Mouse (Mus musculus) limb, embryonic 14.5 days (tissue): ENCODE measurements at regions not wholly inside any gene's neighbourhood (a gene's known extent, or its start where the extent isn't known, plus 50 kb on each side); places are given as distances from the start of the nearest gene placed in this dataset.

Experiments
- ATAC-seq: fragments of 200-750 bp; cut with Nextera tagmentation; 2 replicates; pipeline ENCODE4 v1.8.0; 2017; ENCODE audit warnings: low read depth, moderate number of reproducible peaks, moderate TSS enrichment; ENCODE audit not compliant: low FRiP score
- DNase-seq: peaks from one replicate; pipeline ENCODE4 v3.0.0-alpha.2; 2015; ENCODE audit warnings: low spot score
- H3K27ac ChIP-seq: fragments of 300-500 bp; sonication (generic); replicated peaks from 2 replicates; pipeline ENCODE4 v1.5.1; 2014; ENCODE audit warnings: low read depth, mild to moderate bottlenecking, low read length, moderate library complexity, mixed read lengths
- H3K27me3 ChIP-seq: fragments of 300-500 bp; sonication (generic); 2 replicates; pipeline ENCODE4 v1.6.1; 2014; ENCODE audit warnings: low read length, mixed read lengths; ENCODE audit not compliant: control insufficient read depth, insufficient read depth
- H3K36me3 ChIP-seq: fragments of 300-500 bp; sonication (generic); 2 replicates; pipeline ENCODE4 v1.6.1; 2014; ENCODE audit warnings: mild to moderate bottlenecking, low read length, moderate library complexity, mixed read lengths; ENCODE audit not compliant: control insufficient read depth, insufficient read depth
- H3K4me1 ChIP-seq: fragments of 300-500 bp; sonication (generic); 2 replicates; pipeline ENCODE4 v1.6.1; 2014; ENCODE audit warnings: antibody characterized with exemption, low read length, mixed read lengths; ENCODE audit not compliant: control insufficient read depth, insufficient read depth
- H3K4me2 ChIP-seq: fragments of 300-500 bp; sonication (generic); replicated peaks from 2 replicates; pipeline ENCODE4 v1.6.1; 2014; ENCODE audit warnings: low read depth, mild to moderate bottlenecking, low read length, moderate library complexity; ENCODE audit not compliant: severe bottlenecking
- H3K4me3 ChIP-seq: fragments of 300-500 bp; sonication (generic); replicated peaks from 2 replicates; pipeline ENCODE4 v1.5.1; 2014; ENCODE audit warnings: low read length
- H3K9ac ChIP-seq: fragments of 300-500 bp; sonication (generic); 2 replicates; pipeline ENCODE4 v1.6.1; 2014; ENCODE audit warnings: mild to moderate bottlenecking, low read depth, low read length, moderate library complexity; ENCODE audit not compliant: severe bottlenecking
- H3K9me3 ChIP-seq: fragments of 300-500 bp; sonication (generic); 2 replicates; pipeline ENCODE4 v1.6.1; 2016; ENCODE audit warnings: low read length; ENCODE audit not compliant: control insufficient read depth
- POLR2A ChIP-seq: fragments of 200-500 bp; IDR thresholded peaks from 2 replicates; pipeline ENCODE4 v1.8.0; 2012; ENCODE audit warnings: inconsistent platforms, mild to moderate bottlenecking, moderate library complexity, borderline replicate concordance; ENCODE audit not compliant: insufficient read depth, insufficient read length; ENCODE audit errors: extremely low read depth
- WGBS: fragments of 180-500 bp; shearing (Covaris S2); extraction: QIAGEN DNeasy Blood & Tissue Kit; methylation state at CpG from one replicate; pipeline ENCODE4 v1.1.7; 2014; 5-methylcytosine and 5-hydroxymethylcytosine counted together

DNA sequence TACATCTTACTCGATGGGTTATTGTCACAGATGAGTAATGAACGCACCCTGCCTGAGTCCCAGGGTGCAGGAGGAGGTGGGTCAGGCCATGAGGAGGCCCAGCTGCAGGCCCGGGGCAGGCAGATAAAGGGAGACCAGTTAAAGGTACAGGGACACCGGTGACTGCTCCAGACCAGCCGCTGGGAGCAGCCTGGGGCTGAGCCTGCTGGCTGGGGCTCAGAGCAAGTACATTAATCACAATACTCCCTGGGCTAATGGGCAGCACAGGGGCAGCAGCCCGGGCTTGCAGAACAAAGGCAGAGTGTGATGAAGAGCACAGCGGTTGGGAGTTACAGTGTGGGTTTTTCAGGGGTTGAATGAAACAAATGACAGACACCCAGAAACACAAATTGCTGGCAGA is 154.4 kb upstream of the Rnf219 start:
- ATAC-seq (no peak), DNase-seq (no peak)
- TF ChIP-seq POLR2A: no peak
- Histone ChIP-seq H3K9me3 (no peaks in the 10 kb centered on the region), H3K9ac (no peak overlapping the region), H3K4me3 (no peak overlapping the region), H3K4me1 (no peaks in the 10 kb centered on the region), H3K36me3 (no peaks in the 10 kb centered on the region), H3K27me3 (no peaks in the 10 kb centered on the region; the same call in 1 of the 2 replicates), H3K4me2 (no peak overlapping the region), H3K27ac (no peak overlapping the region)
- 19% methylated on average over 7 of the region's 7 CpGs for WGBS

- no peak for DNase-seq
- Histone ChIP-seq H3K36me3 (no peaks in the 10 kb centered on the region), H3K4me3 (no peak overlapping the region), H3K9me3 (no peaks in the 10 kb centered on the region), H3K4me1 (no peaks in the 10 kb centered on the region), H3K27me3 (no peaks in the 10 kb centered on the region), H3K9ac (no peak overlapping the region), H3K27ac (no peak overlapping the region), H3K4me2 (no peak overlapping the region)
- no peak for ATAC-seq
- 73% methylated on average over 1 of the region's 1 CpGs for WGBS
- no peak for TF ChIP-seq POLR2A
These were observed 139.3 kb upstream of the Rnf219 start for GRCm38 (mm10) chr14:104661696-104662095.

- no peaks in the 10 kb centered on the region for H3K27me3 ChIP-seq
- H3K4me2 ChIP-seq: no peak overlapping the region
- 90% methylated on average over 1 of the region's 1 CpGs for WGBS
- TF ChIP-seq POLR2A: no peak
- no peak overlapping the region for H3K4me3 ChIP-seq
- no peak overlapping the region for H3K9ac ChIP-seq
- no peak overlapping the region for H3K27ac ChIP-seq
- H3K36me3 ChIP-seq: no peaks in the 10 kb centered on the region
- H3K4me1 ChIP-seq: no peaks in the 10 kb centered on the region
- ATAC-seq (no peak), DNase-seq (no peak)
- H3K9me3 ChIP-seq: no peaks in the 10 kb centered on the region
These were observed 136.3 kb upstream of the Rnf219 start for GRCm38 (mm10) chr14:104658751-104659150.

DNA sequence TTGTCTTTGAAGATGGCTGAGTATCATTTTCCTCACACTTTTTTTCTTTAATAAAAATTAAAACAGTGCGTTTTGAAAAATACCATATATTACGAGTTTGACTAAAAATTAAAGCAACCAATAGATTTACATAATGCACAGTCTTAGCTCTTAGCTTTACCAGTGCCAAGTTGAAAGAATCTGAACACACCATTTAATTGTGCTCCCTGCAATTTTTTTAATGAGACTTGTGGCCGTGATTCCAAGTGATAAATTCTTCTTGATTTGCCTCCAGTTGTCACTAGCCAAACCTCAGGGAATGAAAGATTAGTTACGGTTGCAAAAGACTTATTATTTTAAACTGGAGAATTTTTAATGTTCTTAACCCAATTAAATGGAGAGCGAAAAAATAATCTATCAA is 127.5 kb upstream of the Rnf219 start:
- Histone ChIP-seq H3K4me3 (no peak overlapping the region), H3K9me3 (no peaks in the 10 kb centered on the region), H3K9ac (no peak overlapping the region), H3K27me3 (no peaks in the 10 kb centered on the region), H3K27ac (no peak overlapping the region), H3K4me2 (no peak overlapping the region), H3K4me1 (no peaks in the 10 kb centered on the region), H3K36me3 (no peaks in the 10 kb centered on the region)
- no peak for ATAC-seq
- WGBS: 64% methylated on average over 5 of the region's 5 CpGs
- no peak for DNase-seq
- TF ChIP-seq POLR2A: no peak

DNA sequence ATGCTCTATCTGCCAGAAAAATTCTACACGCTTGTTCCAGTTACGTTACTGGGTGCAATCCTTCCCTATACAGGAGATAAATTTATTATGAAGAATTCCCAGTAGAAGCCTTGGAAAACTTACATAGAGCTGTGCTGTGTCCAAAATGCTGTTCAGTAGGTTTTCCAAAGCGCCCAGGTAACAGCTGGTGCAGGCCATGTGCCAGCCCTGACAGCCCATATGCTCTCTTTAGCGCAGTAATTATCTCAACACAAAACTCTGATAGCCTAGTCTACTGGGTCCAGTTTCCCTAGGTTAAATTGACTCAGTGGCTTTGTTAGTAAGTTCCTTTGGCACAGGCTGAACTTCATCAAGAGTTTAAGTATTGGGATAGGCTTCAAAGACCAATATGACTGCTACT is 122.2 kb upstream of the Rnf219 start:
- H3K4me2 ChIP-seq: no peak overlapping the region
- whole genome bisulfite sequencing: 90% methylated on average over 4 of the region's 4 CpGs
- no peaks in the 10 kb centered on the region for H3K4me1 ChIP-seq
- no peaks in the 10 kb centered on the region for H3K9me3 ChIP-seq
- H3K27ac ChIP-seq: no peak overlapping the region
- H3K9ac ChIP-seq: no peak overlapping the region
- H3K4me3 ChIP-seq: no peak overlapping the region
- TF ChIP-seq POLR2A: no peak
- ATAC-seq (no peak), DNase-seq (no peak)
- no peaks in the 10 kb centered on the region for H3K27me3 ChIP-seq
- no peaks in the 10 kb centered on the region for H3K36me3 ChIP-seq

GRCm38 (mm10) chr14:104642783-104643182 is 120.3 kb upstream of the Rnf219 start:
- DNase-seq: no peak
- Histone ChIP-seq H3K27me3 (no peaks in the 10 kb centered on the region), H3K4me1 (no peaks in the 10 kb centered on the region), H3K9ac (no peak overlapping the region), H3K4me3 (no peak overlapping the region), H3K4me2 (no peak overlapping the region), H3K27ac (no peak overlapping the region), H3K9me3 (no peaks in the 10 kb centered on the region), H3K36me3 (no peaks in the 10 kb centered on the region)
- TF ChIP-seq POLR2A: no peak
- 55% methylated on average over 6 of the region's 6 CpGs for WGBS
- no peak for ATAC-seq
